Mouse (Mus musculus) midbrain, postnatal 0 days (tissue): ENCODE results near the gene Sorbs1. TPM values are rescaled to one million over a fixed set of nuclear protein-coding genes. Genes with fewer than 3 reads are reported as not detected.

Experiments used
- ATAC-seq: fragments of 200-750 bp; cut with Nextera tagmentation; 2 replicates; pipeline ENCODE4 v1.8.0; 2017; ENCODE audit warnings: moderate number of reproducible peaks, mild to moderate bottlenecking, moderate TSS enrichment, moderate library complexity; ENCODE audit not compliant: low FRiP score
- DNase-seq: peaks from one replicate; pipeline ENCODE4 v3.0.0-alpha.2; 2015; ENCODE audit warnings: low spot score
- H3K27ac ChIP-seq: fragments of 300-500 bp; sonication (generic); 2 replicates; pipeline ENCODE4 v1.5.1; 2014; ENCODE audit warnings: low read depth, mild to moderate bottlenecking, low read length, mixed read lengths
- H3K27me3 ChIP-seq: fragments of 300-500 bp; sonication (generic); 2 replicates; pipeline ENCODE4 v1.6.1; 2014; ENCODE audit warnings: low read length, control low read depth, mixed read lengths; ENCODE audit not compliant: insufficient read depth
- H3K36me3 ChIP-seq: fragments of 300-500 bp; sonication (generic); 2 replicates; pipeline ENCODE4 v1.6.1; 2014; ENCODE audit warnings: low read length, control low read depth, mixed read lengths; ENCODE audit not compliant: insufficient read depth
- H3K4me1 ChIP-seq: fragments of 300-500 bp; sonication (generic); 2 replicates; pipeline ENCODE4 v1.6.1; 2014; ENCODE audit warnings: mild to moderate bottlenecking, control low read depth, antibody characterized with exemption, low read length, mixed read lengths; ENCODE audit not compliant: insufficient read depth
- H3K4me2 ChIP-seq: fragments of 300-500 bp; sonication (generic); 2 replicates; pipeline ENCODE4 v1.6.1; 2014; ENCODE audit warnings: low read depth, mild to moderate bottlenecking, low read length, mixed read lengths; ENCODE audit not compliant: poor library complexity, severe bottlenecking
- H3K4me3 ChIP-seq: fragments of 300-500 bp; sonication (generic); 2 replicates; pipeline ENCODE4 v1.5.1; 2014; ENCODE audit warnings: low read depth, mild to moderate bottlenecking, low read length, moderate library complexity
- H3K9ac ChIP-seq: fragments of 300-500 bp; sonication (generic); replicated peaks from 2 replicates; pipeline ENCODE4 v1.6.1; 2014; ENCODE audit warnings: mild to moderate bottlenecking, low read length, moderate library complexity, mixed read lengths; ENCODE audit not compliant: poor library complexity, severe bottlenecking
- H3K9me3 ChIP-seq: fragments of 300-500 bp; sonication (generic); 2 replicates; pipeline ENCODE4 v1.6.1; 2016; ENCODE audit warnings: low read length, control low read depth
- CTCF ChIP-seq: IDR thresholded peaks from 2 replicates; pipeline ENCODE4 v1.5.1; 2016; ENCODE audit warnings: antibody characterized with exemption, mild to moderate bottlenecking
- WGBS: fragments of 180-500 bp; shearing (Covaris S2); extraction: QIAGEN DNeasy Blood & Tissue Kit; methylation state at CpG from one replicate; pipeline ENCODE4 v1.1.7; 2014; 5-methylcytosine and 5-hydroxymethylcytosine counted together
- polyA plus RNA-seq: library from polyadenylated mRNA; unstranded; fragments of >200 nt; fragmentation: Nextera tagmentation; extraction: Ambion mirVana; gene quantifications from 2 replicates; pipeline ENCODE4 v1.2.1, GENCODE M21; 2015
- total RNA-seq: library from RNA; depleted of rRNA; stranded (reverse); fragments of >200 nt; gene quantifications from 2 replicates; pipeline ENCODE4 v1.2.3, GENCODE M21; 2014

The Sorbs1 gene
- total and polyA plus RNA-seq, 2 experiments from 2014 or later, result 53.1 to 60.4 TPM

DNA sequence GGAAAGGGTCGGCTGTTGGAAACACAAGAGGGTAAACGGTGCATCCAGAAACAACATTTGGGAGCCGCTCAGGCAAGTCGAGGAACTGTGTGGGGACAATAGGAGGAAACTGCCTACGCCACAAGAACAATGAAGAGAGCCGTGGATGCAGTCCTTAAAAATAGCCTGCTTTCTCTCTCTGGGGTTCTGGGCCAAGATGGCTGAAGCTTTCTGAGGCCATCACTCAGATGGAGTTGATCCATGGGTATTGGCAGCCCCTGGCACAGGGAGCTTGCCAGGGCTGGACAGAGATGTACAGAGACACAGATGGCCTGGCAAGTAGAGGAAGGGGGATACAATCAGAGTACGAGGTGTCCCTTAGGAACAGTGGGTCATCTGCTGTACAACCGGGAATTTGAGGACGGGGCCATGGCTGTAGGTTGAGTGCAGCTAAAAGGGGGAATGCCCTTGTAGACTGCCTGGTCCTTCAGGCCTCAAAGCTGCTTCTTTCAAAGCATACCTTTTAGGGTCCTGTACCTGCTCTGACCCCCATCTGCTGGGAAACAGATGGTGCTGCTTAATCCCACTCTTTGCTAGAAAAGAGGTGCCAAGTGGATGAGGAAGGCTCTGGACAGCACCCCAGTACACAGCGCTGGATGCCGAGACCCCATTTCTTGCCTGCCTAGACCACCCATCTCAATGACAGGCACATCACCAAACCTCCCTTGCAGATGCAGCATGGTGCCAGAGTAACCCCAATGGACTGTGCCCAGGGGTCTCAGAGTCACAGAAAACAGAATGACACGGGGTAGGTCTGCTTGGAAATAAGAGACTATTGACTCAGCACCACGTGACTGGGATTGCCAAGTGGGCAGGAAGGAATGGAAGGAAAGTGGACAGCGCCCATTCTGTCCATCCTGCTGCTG, 117.6 kb downstream of the Sorbs1 start:
- peaks cover 11% of the 10 kb centered on the region for H3K36me3 ChIP-seq
- H3K4me3 ChIP-seq, result no peak overlapping the region
- H3K27me3 ChIP-seq, result no peaks in the 10 kb centered on the region
- H3K9me3 ChIP-seq, result no peaks in the 10 kb centered on the region
- H3K4me1 ChIP-seq, result peaks cover 7% of the 10 kb centered on the region
- no peak overlapping the region for H3K9ac ChIP-seq
- ATAC-seq (no peak), DNase-seq (peak; percentile 71)
- 60% methylated on average over 14 of the region's 14 CpGs for WGBS
- peak overlapping the region; percentile 51; the same call in 1 of the 2 replicates for H3K27ac ChIP-seq
- no peak for TF ChIP-seq CTCF
- H3K4me2 ChIP-seq, result no peak overlapping the region

GRCm38 (mm10) chr19:40395321-40395695, 118.3 kb downstream of the Sorbs1 start:
- peaks cover 11% of the 10 kb centered on the region for H3K36me3 ChIP-seq
- no peak overlapping the region for H3K4me2 ChIP-seq
- H3K4me1 ChIP-seq, result peaks cover 7% of the 10 kb centered on the region
- WGBS, result 77% methylated on average over 12 of the region's 12 CpGs
- ATAC-seq (no peak), DNase-seq (no peak)
- no peaks in the 10 kb centered on the region for H3K27me3 ChIP-seq
- H3K9me3 ChIP-seq, result no peaks in the 10 kb centered on the region
- no peak overlapping the region for H3K9ac ChIP-seq
- no peak for TF ChIP-seq CTCF
- H3K27ac ChIP-seq, result peak overlapping the region; percentile 18; the same call in 1 of the 2 replicates
- H3K4me3 ChIP-seq, result no peak overlapping the region

DNA sequence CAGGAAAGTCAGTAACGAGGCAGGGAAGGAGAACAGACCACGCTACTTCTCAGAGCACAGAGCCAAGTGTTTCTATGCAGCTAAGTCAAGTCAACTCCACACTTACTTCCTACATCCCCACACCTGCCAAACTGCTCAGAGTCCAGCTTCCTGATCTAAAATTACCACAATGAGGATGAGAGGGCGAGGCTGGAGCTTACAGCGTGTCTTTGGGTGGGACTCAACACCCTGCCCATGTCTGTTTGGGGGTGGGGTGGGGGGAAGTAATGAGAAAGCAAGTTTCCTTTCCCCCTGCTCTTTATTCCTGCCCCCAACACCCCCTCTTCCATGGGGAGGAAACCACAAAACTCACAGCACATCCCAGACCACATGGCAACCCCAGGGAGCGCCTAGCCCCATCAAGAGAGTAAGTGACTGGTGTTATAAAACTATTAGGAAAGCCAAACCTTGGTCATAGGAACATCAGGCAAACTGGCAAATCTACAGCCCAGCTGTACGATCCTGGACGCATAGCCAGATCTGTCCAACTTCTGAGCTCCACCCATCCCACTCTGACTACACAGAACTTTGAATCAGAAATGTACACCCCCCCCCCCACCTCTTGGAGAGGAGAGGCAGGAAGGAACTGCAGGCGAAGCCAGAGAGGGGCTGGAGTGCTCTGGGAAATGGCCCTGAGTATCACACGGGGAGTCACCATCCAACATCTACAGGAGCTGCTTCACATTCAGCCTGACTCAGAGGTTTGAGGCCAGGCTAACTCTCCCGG, 118.8 kb downstream of the Sorbs1 start:
- ATAC-seq, result no peak
- no peak for TF ChIP-seq CTCF
- Histone ChIP-seq H3K36me3 (peaks cover 13% of the 10 kb centered on the region), H3K4me2 (no peak overlapping the region), H3K27me3 (no peaks in the 10 kb centered on the region), H3K4me3 (no peak overlapping the region), H3K9me3 (no peaks in the 10 kb centered on the region), H3K9ac (no peak overlapping the region), H3K4me1 (peaks cover 7% of the 10 kb centered on the region), H3K27ac (no peak overlapping the region)
- no peak for DNase-seq
- WGBS, result 73% methylated on average over 10 of the region's 10 CpGs

GRCm38 (mm10) chr19:40392795-40393392, 120.7 kb downstream of the Sorbs1 start:
- H3K27me3 ChIP-seq, result no peaks in the 10 kb centered on the region
- H3K9ac ChIP-seq, result no peak overlapping the region
- DNase-seq (no peak), ATAC-seq (0 out of 2 replicates have a peak, but pooled peaks have one; percentile 10)
- H3K27ac ChIP-seq, result no peak overlapping the region
- H3K4me2 ChIP-seq, result no peak overlapping the region
- H3K9me3 ChIP-seq, result no peaks in the 10 kb centered on the region
- H3K4me1 ChIP-seq, result peaks cover 7% of the 10 kb centered on the region
- peaks cover 13% of the 10 kb centered on the region for H3K36me3 ChIP-seq
- 95% methylated on average over 5 of the region's 5 CpGs for WGBS
- H3K4me3 ChIP-seq, result no peak overlapping the region
- TF ChIP-seq CTCF, result no peak

GRCm38 (mm10) chr19:40391469-40391868, 122.1 kb downstream of the Sorbs1 start:
- no peaks in the 10 kb centered on the region for H3K9me3 ChIP-seq
- no peak overlapping the region for H3K4me3 ChIP-seq
- no peak overlapping the region for H3K9ac ChIP-seq
- H3K4me2 ChIP-seq, result no peak overlapping the region
- no peak overlapping the region for H3K27ac ChIP-seq
- WGBS, result 14% methylated on average over 6 of the region's 6 CpGs
- TF ChIP-seq CTCF, result peak; percentile 96
- DNase-seq, result peak; percentile 89
- peaks cover 7% of the 10 kb centered on the region for H3K4me1 ChIP-seq
- ATAC-seq, result peak; percentile 75
- H3K27me3 ChIP-seq, result no peaks in the 10 kb centered on the region
- peaks cover 15% of the 10 kb centered on the region; the same call in 1 of the 2 replicates for H3K36me3 ChIP-seq
